Mouse (Mus musculus) retina, embryonic 14.5 days (tissue): ENCODE data around the gene Wasf1.

Experiments used
- DNase-seq: peaks from one replicate; pipeline ENCODE4 v3.0.0-alpha.2; 2015; ENCODE audit warnings: low spot score

Wasf1 gene

DNA sequence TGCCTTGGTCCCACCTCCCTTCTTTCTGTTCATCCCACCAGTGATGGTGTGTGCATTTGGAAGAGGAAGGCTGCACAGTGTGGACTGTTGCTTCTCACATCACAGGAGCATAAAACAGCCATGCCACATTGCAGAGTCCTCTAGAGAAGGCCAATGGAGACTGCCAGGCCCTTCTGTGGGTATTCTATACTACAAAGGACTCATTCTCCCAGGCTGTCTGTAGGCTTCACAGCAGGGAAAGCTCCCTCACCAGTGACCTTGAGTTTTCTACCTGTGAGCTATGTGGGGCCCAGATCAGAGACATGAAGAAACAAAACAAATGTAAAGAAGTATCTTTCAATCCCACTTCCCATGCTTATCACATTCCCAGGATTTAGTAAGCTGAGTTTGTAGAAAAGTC is 100.5 kb downstream of the Wasf1 start:
- no peak for DNase-seq

- DNase-seq, result no peak
Observed at GRCm38 (mm10) chr10:40984600-40984999, 101.3 kb downstream of the Wasf1 start.

DNA sequence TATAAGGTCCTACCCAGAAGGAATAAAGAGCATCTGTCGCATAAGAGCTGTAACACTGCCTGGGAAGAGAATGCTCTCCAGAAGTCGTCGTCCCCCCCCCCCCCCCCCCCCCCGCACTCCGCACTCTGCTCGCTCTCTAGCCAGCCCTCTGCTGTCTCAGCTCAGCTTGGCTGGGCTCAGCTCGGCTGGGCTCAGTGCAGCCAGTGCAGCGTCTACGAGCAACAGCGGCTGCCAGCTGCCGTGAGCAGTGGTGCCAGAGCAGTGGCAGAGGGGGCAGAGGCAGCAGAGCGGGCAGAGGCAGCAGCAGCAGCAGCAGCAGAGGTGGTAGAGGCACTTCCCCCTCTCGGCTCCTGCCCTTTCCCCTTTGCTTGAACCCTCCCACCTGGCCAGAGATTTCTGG is 102.1 kb downstream of the Wasf1 start:
- DNase-seq, result peak; percentile 30
